Mouse (Mus musculus) cerebellum, adult 11-12 months (tissue): ENCODE results near the gene Rdh1.

Experiments used
- DNase-seq: peaks from one replicate; pipeline ENCODE4 v3.0.0; 2022

Rdh1 gene

GRCm38 (mm10) chr10:127759181-127760110 lies at the start of gene Rdh1, which contains the start of gene Rdh16f1:
TSS of gene Rdh1 (plus strand) at chr10:127759721.
TSS of gene Rdh16f1 (plus strand) at chr10:127759787.
- DNase-seq = no peak

DNA sequence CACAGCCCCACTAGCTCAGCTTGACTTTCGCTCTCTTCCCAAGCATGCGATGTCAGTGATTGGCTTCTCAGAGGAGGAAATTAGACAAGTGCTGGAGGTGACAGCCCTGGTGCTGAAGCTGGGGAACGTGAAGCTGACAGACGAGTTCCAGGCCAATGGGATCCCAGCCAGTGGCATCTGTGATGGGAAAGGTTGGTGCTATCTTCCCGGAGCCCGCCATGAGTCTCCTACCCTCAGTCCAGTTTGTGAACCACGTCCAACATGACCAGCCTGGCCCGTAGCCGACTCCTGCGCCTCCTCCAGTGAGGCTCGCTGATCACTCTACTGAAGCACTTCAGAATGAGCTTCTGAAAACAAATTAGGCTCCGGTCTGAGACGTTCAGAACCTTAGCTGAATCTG lies 49.2 kb upstream of the Rdh1 start:
- no peak for DNase-seq

GRCm38 (mm10) chr10:127712736-127713135 lies 46.8 kb upstream of the Rdh1 start:
- no peak for DNase-seq

DNA sequence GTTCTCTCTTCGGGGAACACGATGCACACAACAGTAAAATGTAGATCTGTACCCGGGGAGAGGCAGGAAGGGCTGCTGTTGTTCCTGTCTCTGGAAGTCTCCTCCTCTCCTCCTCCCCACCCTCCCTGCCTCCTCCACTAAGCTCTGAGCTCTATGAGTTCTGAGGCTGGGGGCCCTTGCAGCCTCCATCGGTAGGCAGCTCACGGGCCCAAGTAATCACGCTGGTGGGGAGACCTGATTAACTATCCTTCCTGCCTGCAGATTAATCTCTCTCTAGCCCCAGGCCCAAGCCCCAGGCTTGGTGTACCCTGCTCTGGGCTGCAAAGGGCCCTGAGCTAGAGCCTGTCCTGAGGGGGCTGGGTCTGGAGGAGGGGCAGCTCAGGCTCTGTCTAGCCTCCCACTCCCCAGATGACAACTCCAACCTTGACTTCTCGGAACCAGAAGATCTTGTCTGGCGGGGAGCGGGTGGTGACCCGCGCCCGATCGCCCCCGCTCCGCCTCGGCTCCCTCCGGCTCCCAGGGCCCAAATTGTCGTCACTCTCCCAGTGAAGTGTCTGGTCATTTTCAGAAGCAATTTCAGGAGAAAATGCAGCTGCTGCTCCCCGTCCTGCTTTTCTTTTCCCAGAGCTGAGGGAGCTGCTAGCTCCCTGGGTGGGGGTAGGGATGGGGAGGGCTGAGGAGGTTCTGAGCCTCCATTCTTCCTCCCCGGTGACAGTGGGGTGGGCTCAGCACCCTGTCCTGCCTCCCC lies 37.7 kb upstream of the Rdh1 start:
- DNase-seq = no peak

DNA sequence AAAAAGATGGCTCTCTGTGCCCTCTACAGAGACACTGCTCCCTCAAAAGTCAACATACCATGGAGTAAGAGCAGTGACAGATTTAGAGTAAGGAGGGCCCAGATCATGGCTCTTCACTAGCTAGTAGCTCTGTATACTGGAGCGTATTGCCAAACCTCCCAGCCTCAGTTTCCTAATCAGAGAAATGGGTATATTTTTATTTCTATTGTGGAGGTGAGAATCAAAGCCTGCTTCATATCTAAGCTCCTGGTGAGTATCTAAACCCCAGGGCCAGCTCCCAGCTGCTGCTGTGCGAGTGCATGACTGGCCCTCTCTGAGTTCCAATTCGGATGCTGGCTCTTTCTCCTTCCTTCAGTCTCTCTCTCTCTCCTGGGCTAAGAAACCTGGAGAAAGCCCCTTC lies 35.3 kb upstream of the Rdh1 start, which contains the start of gene Tac2:
Tac2 (plus strand) TSS at position 301 of the 400 bp plus-strand sequence.
- DNase-seq = no peak

- no peak for DNase-seq
Observed at GRCm38 (mm10) chr10:127725136-127725535, 34.4 kb upstream of the Rdh1 start.

DNA sequence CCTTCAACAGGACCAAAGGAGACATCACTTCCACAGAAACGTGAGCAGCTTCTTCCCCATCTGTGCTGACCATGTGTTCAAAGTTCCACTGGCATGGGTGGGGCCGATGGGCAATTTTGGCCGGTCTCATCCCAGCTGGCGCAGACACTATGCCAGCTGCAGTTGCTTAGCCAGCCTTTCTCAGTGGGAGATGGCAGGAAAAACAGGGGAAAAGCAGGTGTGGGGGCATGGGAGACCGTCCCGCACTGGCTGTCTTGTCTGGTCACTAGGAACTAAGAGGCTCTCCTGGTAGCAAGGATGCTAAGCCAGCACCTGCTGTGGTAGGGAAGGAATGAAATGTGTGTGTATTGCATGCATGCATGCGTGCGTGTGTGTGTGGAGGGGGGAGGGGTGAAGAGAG lies 31.1 kb upstream of the Rdh1 start:
- no peak for DNase-seq

- DNase-seq = no peak
Observed at GRCm38 (mm10) chr10:127730285-127730932, 29.1 kb upstream of the Rdh1 start.

DNA sequence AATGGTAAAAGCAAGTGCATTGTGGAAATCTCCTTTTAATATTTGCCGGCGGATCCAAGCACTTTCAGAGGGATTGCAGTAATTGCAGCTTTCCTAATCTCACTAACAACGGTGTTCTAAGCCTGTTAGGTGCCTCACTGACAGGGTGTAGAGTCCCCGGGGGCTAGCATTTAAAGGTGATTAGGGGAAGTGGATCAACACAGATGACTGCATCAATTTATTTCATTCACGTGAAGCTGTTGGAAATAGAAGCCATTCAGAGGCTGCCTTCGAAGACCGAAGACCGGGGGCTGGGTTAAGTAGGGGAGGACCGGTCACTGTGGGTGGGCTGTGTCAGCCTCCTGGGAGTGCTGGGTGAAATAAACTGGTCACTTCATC lies 28.6 kb upstream of the Rdh1 start:
- DNase-seq = no peak

- no peak for DNase-seq
Observed at GRCm38 (mm10) chr10:127731397-127731796, 28.1 kb upstream of the Rdh1 start.

DNA sequence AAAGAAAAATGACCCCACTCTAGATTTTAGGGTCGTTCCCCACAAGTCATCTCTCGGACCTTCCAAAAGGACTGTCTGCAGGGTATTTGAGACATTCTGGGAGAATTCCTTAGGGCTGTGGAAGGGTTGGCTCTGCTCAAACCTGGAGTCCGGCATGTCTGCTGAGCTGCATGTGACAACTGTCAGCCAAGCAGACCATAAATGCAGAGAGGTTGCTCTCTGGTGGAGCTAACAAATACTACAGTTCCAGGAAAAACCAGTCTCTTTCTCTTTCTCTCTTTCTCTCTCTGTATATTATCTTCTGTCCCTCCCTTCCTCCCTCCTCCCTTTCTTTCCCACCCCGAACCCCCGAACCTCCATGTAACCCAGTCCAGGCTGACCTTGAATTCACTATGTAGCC lies 25.1 kb upstream of the Rdh1 start:
- no peak for DNase-seq

GRCm38 (mm10) chr10:127736266-127736665 lies 23.3 kb upstream of the Rdh1 start:
- no peak for DNase-seq

DNA sequence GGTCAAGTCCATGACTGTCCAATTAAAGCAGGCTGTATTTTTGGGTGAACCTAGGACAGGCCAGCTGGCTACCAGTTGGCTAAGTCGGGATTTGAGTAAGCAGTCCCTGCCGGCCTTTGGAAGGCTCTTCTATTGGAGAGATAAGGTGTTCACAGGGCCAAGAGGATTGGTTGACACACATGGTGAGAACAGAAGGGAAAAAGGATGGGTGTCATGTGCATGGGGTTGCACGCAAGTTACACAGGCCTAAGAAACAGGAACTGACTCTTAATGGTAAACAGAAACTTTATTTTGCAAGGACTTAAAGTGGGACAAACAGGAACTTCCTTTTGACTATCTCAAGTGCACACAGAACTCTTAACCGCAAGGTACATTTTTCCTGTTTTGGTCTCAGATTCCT lies 22.6 kb upstream of the Rdh1 start:
- no peak for DNase-seq

GRCm38 (mm10) chr10:127737552-127737951 lies 22.0 kb upstream of the Rdh1 start:
- DNase-seq = no peak

DNA sequence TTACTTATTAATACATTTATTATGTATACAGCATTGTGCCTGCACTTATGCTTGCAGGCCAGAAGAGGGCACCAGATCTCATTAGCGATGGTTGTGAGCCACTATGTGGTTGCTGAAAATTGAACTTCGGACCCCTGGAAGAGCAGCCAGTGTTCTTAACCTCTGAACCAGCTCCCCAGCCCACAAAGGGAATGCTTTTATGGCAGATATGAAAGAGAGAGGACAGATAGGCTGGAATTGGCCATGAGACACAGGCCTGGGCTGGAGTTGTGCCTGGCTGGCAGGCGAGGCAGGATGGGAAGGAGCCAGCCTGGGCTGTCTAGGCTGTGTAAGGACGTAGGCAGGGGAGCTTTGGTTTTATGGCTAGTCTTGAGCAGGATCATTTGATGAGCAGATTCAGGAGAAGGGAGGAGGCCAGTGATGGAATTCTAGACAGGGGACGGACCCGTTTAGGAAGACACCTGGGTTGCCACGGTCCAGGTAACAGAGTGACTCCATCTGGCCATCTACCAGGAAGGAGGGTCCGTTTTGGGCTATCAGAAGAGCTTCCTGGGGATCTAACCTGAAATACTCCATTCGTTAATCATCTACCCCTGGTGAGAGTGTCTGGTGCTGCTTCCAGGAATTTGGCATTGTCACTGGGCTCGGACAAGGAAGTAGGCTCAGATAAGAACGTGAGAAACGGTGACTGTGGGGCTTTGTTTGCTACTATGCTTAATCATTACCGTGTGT lies 21.2 kb upstream of the Rdh1 start:
- DNase-seq = peak; percentile 26

GRCm38 (mm10) chr10:127739083-127739660 lies 20.3 kb upstream of the Rdh1 start, which contains the start of gene Zbtb39:
TSS of gene Zbtb39 (plus strand) at chr10:127739538.
- peak; percentile 72 for DNase-seq

GRCm38 (mm10) chr10:127739661-127740161 lies 19.8 kb upstream of the Rdh1 start:
- peak; percentile 30 for DNase-seq

DNA sequence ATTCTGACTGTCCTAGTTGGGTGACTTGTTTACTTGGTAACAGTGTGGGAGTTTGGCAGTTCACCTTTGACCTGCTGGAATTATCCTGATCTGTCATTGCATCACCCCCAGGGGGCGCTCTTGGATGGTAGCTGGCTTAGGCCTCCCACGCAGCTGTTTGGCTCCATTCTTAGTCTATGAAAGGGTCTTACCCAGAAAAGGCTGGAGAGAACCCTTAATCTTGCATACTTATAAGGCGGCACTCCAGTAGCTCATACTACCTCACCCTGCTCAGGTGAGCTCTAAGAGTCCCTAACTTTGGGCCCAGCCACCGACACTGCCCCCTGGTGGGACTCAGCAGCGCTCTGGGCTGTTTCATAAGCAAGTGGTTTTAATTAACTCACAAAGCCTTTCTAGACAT lies 14.9 kb upstream of the Rdh1 start:
- no peak for DNase-seq

DNA sequence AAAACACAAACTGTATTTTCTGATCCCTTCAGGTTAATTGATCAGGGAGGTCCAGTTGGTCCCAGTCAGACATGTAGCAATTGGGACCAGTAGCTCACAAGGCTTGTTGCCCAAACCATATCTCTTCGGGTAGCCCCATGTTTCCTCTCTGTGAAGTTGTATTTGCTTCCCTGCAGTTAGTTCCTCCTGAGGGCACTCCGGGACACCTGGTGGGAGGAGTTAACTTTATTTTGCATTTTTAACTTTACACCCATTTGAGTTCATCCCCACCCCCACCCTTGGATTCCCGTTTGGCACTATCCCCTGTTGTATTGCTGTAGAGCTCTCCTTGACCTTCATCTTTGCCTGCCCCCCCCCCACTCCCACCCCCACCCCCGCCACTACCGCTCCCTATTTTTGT lies 13.6 kb upstream of the Rdh1 start:
- DNase-seq = no peak

DNA sequence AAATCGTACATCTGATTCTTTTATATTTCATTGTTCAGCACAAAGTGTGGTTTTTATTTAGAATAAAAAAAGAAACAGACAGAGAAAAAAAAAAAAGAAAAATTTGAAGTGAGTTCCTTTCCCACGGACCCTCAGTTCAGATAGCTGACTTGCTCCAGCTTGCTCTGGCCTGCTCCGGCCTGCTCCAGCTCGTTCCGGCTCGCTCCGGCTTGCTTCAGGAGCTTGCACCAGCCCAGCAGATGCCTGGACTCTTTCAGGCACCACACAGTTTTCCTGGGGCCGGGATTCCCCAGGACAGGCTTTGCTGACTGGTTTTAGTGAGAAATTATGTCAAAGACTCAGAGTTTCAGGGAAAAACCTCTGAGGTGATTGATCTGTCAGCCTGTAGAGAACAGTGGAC lies 12.3 kb upstream of the Rdh1 start:
- no peak for DNase-seq

DNA sequence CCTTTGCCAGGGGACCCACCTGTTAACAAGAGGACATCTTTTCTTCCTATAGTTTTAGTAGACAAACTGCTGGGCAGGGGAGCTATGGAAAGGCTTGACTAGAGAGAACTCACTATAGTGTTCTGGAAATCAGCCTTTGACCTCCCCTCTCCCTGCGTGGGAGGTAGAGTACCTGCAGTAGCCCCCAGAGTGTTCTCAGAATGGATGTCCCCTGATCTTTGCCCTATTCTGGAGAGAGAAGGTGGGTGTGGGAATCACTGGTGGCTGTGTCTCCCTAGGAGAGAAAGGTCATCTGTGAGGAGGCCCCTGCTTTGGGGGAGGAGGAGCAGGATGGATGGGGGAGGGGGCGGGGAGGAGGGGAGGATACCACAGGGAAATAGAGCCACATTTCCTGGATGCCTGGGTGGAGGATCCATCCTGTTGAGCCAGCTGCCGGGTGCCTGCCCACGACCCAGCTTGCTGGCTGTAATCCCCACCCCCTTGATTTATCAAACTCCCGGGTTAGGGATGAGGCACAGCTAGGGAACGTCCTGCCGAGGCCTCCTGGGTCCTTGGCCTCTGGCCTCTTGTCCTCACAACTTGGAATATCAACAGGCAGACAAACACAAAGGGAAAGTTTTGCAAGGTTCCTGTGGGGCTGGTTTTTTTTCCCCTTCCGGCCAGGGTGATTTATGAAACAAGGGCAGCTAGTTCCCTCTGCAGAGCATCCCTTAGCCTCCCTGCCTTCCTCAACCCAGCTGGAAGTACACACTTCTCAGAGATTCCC lies 10.5 kb upstream of the Rdh1 start:
- no peak for DNase-seq
